ENCODE assay signal across 14 mouse cellular contexts in the genomic region with DNA sequence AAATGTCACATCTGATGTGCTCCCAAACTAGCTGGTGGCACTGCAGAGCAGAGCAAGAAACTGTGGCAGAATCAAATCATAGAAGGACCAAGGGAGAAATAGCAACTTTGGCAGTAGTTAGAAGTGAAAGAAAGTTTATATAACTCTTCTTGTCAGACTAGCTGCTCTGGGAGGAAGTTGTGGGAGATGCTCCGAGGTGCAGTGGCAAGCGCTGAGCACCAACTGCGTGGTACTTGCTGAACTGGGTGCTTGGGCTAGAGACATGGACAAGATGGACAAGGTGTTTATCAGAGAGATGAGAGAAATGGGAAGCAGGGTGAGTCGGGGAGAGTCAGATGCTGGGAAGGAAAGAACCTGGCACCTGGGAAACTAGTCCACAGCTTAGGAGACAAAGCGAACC.
"Had no signal": no experiment of that assay in that cellular context is flagged by ENCODE, and none has a peak within 500 bp of the region (broad histone marks: within the 10 kb centered on the region; RNA-seq: fewer than 3 reads in every experiment).

No protein-coding gene starts in this region.

- H3K27ac ChIP-seq: layer of hippocampus, adult 2 months; limb, embryonic 12.5 days; liver, embryonic 13.5 days; lung, embryonic 15.5 days; macrophage; midbrain, embryonic 12.5 days; neural tube, embryonic 12.5 days; stomach, postnatal 0 days had no signal

- H3K4me3 ChIP-seq: layer of hippocampus, adult 2 months; limb, embryonic 12.5 days; liver, embryonic 13.5 days; lung, embryonic 15.5 days; megakaryocyte, embryonic 14.5 days; midbrain, embryonic 12.5 days; neural tube, embryonic 12.5 days had no signal

- H3K36me3 ChIP-seq: limb, embryonic 12.5 days; liver, embryonic 13.5 days; lung, embryonic 15.5 days; midbrain, embryonic 12.5 days; neural tube, embryonic 12.5 days had no signal

- H3K27me3 ChIP-seq: liver, embryonic 13.5 days; lung, embryonic 15.5 days; midbrain, embryonic 12.5 days; neural tube, embryonic 12.5 days had no signal

- H3K4me1 ChIP-seq: liver, embryonic 13.5 days; megakaryocyte, embryonic 14.5 days had no signal

- H3K4me2 ChIP-seq: limb, embryonic 12.5 days; liver, embryonic 13.5 days; lung, embryonic 15.5 days; midbrain, embryonic 12.5 days; neural tube, embryonic 12.5 days had no signal

- DNase-seq: kidney, adult 11 months; liver; liver, embryonic 13.5 days; liver, postnatal 0 days; thymus, adult 18-20 months; thymus, postnatal 14 days had no signal
